Mouse (Mus musculus) kidney, postnatal 25 days (tissue): ENCODE results near the gene 1500011B03Rik.

Source experiments
- DNase-seq, 2 experiments: peaks; one replicate each; pipeline ENCODE4 v3.0.0; 2021; ENCODE audit warnings: mixed read lengths in 2 of 2

The 1500011B03Rik gene

GRCm38 (mm10) chr5:114808385-114808784 lies 14.9 kb downstream of the 1500011B03Rik start:
- DNase-seq: no peak

- DNase-seq: no peak
Observed at GRCm38 (mm10) chr5:114807893-114808292, 15.4 kb downstream of the 1500011B03Rik start.

- DNase-seq: no peak
Observed at GRCm38 (mm10) chr5:114807468-114807867, 15.8 kb downstream of the 1500011B03Rik start.

- no peak for DNase-seq
Observed at GRCm38 (mm10) chr5:114807063-114807462, 16.2 kb downstream of the 1500011B03Rik start.

- peak in 1 of 2 experiments; percentile 46 for DNase-seq
Observed at GRCm38 (mm10) chr5:114806636-114807035, 16.6 kb downstream of the 1500011B03Rik start.

- DNase-seq: peak; percentile 26 to 57
Observed at GRCm38 (mm10) chr5:114805436-114806350, 17.6 kb downstream of the 1500011B03Rik start.

GRCm38 (mm10) chr5:114804958-114805357 lies 18.3 kb downstream of the 1500011B03Rik start:
- DNase-seq: peak; percentile 62 to 69

GRCm38 (mm10) chr5:114804335-114804734 lies 18.9 kb downstream of the 1500011B03Rik start:
- DNase-seq: no peak

GRCm38 (mm10) chr5:114803231-114803630 lies 20.0 kb downstream of the 1500011B03Rik start:
- no peak for DNase-seq

- no peak for DNase-seq
Observed at GRCm38 (mm10) chr5:114801841-114802240, 21.4 kb downstream of the 1500011B03Rik start.

GRCm38 (mm10) chr5:114801049-114801448 lies 22.2 kb downstream of the 1500011B03Rik start:
- no peak for DNase-seq

GRCm38 (mm10) chr5:114799848-114800247 lies 23.4 kb downstream of the 1500011B03Rik start:
- DNase-seq: no peak

GRCm38 (mm10) chr5:114797253-114797652 lies 26.0 kb downstream of the 1500011B03Rik start:
- DNase-seq: no peak

- no peak for DNase-seq
Observed at GRCm38 (mm10) chr5:114796299-114797012, 26.8 kb downstream of the 1500011B03Rik start.

- no peak for DNase-seq
Observed at GRCm38 (mm10) chr5:114795653-114796052, 27.6 kb downstream of the 1500011B03Rik start.

GRCm38 (mm10) chr5:114795231-114795630 lies 28.0 kb downstream of the 1500011B03Rik start:
- no peak for DNase-seq

GRCm38 (mm10) chr5:114794609-114795008 lies 28.7 kb downstream of the 1500011B03Rik start:
- peak in 1 of 2 experiments; percentile 64 for DNase-seq

- DNase-seq: no peak
Observed at GRCm38 (mm10) chr5:114793317-114793716, 30.0 kb downstream of the 1500011B03Rik start.

- no peak for DNase-seq
Observed at GRCm38 (mm10) chr5:114785196-114785595, 38.1 kb downstream of the 1500011B03Rik start.

GRCm38 (mm10) chr5:114784622-114785165 lies 38.6 kb downstream of the 1500011B03Rik start:
- peak in 1 of 2 experiments; percentile 54 for DNase-seq

GRCm38 (mm10) chr5:114783405-114784163 lies 39.7 kb downstream of the 1500011B03Rik start:
- no peak for DNase-seq

GRCm38 (mm10) chr5:114782991-114783390 lies 40.3 kb downstream of the 1500011B03Rik start:
- no peak for DNase-seq
